Mouse (Mus musculus) gastrocnemius, postnatal 10 days (tissue): ENCODE measurements around the gene Dlx2. TPM values are rescaled to one million over a fixed set of nuclear protein-coding genes. Genes with fewer than 3 reads are reported as not detected.

Source experiments
- DNase-seq: peaks from one replicate; pipeline ENCODE4 v3.0.0; 2021; ENCODE audit warnings: mixed read lengths
- total RNA-seq, 2 experiments: library from RNA; stranded (reverse); gene quantifications; 2 replicates each; pipeline ENCODE4 v1.2.3; 2021

Dlx2 gene
- total RNA-seq, 2 experiments from 2014 or later = 0.09 TPM; not detected in 1

- no peak for DNase-seq
Observed at GRCm38 (mm10) chr2:71540611-71541417, 5.7 kb downstream of the Dlx2 start.

DNA sequence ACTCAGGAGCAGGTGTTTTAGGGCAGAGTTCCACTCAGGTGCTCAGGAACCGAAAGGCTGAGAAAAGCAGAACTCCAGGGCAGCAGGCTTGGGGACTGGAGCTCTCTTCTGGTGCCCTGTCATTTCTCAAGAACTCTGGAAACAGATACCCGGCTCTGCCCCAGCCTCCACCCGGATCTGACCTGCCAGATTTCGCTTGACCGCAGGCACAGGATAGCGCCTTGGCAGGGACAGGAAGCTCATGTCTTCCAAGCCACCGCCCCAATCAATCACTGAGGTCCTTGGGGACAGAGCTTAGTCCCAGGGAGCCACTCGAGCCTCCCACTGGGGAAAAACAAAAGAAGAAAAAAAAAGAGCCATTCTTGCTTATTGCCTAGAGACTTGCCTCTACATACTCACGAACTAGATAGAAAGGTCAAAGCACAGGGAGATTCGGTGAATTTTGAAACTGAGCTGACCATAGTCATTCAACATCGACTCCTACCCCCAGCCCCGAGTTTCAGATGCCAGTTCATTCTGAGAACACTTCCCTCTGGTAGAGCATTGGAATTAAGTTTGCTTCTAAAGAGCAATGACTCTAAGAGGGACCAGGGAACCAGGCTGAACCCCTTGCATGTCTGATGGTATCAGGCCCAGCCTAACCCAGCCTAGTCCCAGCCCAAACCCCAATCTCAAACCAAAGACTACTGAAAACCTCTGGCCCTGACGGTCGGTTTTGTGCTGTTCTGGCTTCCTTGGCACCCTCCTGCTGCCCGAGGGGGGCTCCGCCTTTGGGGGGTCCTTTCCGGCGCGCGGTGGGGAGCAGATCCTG lies 12.1 kb downstream of the Dlx2 start:
- DNase-seq = no peak

DNA sequence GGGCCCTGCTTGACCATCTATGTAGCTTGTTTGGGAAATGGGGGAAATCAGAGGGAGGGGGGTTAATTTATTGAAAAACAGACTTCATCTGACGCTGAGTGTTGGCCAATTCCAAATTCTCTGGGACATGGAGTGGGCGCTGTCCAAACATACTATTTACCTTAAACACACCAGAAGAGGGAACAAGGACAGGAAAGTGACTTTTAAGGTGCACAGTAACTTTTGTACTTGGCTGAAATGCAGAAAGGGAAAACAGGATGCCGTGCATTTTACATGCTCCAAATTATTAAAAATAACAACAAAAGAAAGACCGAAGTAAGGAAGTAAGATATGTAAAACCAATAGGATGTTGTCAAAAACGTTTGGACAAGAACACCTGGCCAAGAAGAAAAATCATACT lies 13.5 kb downstream of the Dlx2 start:
- DNase-seq = no peak

GRCm38 (mm10) chr2:71531990-71532970 lies 14.3 kb downstream of the Dlx2 start:
- DNase-seq = no peak

- DNase-seq = no peak
Observed at GRCm38 (mm10) chr2:71531124-71531590, 15.4 kb downstream of the Dlx2 start.

DNA sequence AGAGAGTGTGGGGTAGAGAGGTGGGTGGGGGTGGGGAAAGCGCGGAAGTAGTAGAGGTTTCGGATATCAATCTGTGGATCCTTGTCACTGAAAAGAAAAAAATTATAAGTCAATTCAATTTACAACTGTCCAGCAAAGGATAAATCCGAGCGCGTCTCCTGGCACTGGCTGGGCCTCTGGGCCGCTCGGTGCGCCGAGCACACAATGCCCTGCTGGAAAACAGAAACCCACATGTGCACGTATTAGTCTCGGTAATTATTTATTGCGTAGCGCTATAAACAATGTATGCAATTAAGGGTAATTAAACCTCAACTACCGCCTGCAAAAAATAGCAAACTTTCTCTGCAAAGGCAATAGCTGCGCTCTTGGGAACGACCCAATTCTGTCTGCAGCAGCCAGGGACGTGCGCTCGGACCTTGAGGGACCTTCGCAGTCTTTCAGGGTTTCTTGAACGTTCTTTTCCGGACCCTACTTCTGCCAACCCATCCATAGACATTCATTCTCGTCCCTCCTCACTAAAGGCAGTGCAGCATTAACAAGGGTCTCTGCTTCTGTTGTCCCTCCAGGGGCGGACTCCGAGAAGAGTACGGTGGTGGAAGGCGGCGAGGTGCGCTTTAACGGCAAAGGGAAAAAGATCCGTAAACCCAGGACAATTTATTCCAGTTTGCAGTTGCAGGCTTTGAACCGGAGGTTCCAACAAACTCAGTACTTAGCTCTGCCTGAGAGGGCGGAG lies 16.0 kb downstream of the Dlx2 start:
- DNase-seq = no peak

DNA sequence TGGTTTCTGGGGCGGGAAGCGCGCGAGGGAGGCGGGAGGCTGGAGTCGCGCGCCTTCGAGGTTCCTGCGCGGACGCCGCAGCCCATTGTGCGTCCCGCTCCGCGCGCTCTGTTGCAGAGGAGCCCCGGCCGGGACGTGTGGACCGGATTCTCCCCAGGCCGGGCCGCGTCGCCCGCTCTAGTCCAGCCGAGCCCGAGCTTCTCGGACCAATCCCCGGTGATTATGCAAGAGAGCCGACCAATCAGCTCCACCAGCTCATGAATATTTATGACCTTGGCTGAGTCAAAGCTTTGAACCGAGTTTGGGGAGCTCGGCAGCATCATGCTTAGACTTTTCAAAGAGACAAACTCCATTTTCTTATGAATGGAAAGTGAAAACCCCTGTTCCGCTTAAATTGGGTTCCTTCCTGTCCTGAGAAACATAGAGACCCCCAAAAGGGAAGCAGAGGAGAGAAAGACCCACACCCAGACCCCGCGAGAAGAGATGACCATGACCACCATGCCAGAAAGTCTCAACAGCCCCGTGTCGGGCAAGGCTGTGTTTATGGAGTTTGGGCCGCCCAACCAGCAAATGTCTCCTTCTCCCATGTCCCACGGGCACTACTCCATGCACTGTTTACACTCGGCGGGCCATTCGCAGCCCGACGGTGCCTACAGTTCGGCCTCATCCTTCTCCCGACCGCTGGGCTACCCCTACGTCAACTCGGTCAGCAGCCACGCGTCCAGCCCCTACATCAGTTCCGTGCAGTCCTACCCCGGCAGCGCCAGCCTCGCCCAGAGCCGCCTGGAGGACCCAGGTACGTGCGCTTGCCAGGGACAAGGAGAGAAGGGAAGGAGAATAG lies 16.8 kb downstream of the Dlx2 start:
- DNase-seq = peak; percentile 56

GRCm38 (mm10) chr2:71528714-71529510 lies 17.6 kb downstream of the Dlx2 start:
- no peak for DNase-seq

- no peak for DNase-seq
Observed at GRCm38 (mm10) chr2:71528014-71528713, 18.4 kb downstream of the Dlx2 start, which contains the start of gene Dlx1. TSS of gene Dlx1 (plus strand) at chr2:71528113.

DNA sequence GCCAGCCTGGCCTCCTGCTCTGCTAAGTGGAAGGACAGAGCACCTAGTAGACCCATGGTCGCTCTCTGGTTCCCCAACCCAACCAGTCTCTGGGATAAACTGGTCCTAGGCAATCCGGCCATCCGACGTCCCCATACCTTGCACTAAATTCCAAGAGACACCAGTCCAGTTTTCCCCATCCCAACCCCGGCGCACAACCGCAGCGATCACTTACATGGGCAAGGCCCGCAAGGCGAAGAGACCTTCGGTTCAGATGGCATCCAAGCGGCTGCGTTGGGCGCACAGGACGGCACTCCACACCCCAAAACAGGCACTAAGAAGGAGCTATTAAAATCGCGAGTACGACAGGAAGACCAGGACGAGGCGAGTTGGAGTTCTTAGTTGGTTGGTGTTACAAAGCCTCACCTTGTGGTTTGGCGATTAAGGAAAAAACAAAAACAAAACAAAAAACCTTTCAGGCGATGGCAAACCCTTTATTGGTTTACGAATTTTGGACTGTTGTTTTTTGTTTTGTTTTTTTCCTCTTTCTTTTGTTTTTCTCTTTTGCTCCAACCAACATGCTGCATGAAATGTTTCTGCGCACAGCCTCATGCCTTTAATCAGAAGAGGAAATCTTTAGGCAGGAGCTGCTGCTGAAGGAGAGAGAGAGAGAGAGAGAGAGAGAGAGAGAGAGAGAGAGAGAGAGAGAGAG lies 19.1 kb downstream of the Dlx2 start:
- no peak for DNase-seq

- DNase-seq = no peak
Observed at GRCm38 (mm10) chr2:71526595-71527322, 19.8 kb downstream of the Dlx2 start.

GRCm38 (mm10) chr2:71524763-71525162 lies 21.8 kb downstream of the Dlx2 start:
- DNase-seq = no peak

- no peak for DNase-seq
Observed at GRCm38 (mm10) chr2:71523431-71523830, 23.1 kb downstream of the Dlx2 start.

DNA sequence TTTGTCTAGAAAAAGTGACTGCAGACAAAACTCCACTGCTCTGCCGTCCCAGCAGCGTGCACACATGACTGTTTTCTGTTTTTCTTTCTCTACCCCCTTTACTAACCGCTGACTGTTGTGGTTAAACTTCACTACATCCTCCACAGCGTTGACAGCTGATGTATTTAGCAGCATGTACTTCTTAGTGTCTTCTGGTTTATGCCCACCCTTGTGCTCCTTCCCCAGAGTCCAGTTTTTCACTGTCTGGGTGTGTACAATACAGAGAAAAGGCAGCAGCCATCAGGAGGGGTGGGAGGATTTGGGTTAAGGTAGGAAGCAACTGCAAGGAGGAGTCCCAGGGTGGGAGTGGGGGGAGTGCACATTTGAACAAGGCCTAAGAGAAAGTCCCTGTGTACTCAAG lies 23.7 kb downstream of the Dlx2 start:
- no peak for DNase-seq

- DNase-seq = no peak
Observed at GRCm38 (mm10) chr2:71517466-71518099, 29.0 kb downstream of the Dlx2 start.

GRCm38 (mm10) chr2:71516995-71517394 lies 29.6 kb downstream of the Dlx2 start:
- DNase-seq = no peak

DNA sequence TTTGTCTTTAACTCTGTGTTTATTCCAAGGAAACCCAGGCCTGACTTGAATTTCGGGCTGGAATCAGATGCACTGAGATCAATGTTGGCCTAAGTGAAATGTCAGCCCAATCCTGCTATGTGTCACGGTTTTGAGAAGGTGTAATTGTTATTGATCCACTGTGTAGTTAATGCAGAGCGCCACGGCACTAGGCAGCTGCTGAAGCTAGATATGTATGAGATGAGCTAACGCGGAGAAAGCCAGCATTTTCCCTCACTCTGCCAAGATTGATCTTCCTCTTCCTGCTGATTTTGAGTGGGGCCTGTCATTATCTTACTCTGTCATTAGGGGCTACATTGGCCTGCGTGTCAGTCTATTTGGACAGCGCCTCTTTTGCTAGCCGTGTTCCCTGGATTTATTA lies 34.2 kb downstream of the Dlx2 start:
- DNase-seq = no peak
